ENCODE assay signal across 9 mouse cellular contexts in the genomic region with DNA sequence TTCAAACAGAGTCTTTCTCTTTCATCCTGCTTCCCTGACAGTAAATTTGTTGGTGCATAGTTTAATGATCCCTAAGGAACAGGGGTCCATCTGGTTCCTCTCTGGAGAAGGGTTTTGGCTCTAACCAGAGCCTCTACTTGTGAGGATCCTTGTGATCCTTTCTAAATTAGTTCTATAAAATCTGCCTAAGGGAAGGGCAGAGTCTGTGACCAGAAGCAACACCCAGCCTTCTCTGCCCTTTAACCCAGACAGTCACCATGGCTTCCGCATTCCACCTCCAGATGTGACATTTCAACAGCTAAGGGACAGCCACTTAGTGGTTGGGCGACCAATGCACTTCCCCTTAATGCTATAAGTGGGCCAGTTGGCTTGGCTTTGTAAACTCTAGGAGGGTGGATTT. TPM values are rescaled to one million over a fixed set of nuclear protein-coding genes. Genes with fewer than 3 reads are reported as not detected.
DNase-seq lines count a peak whose midpoint lies in the region; ATAC-seq lines count a peak whose summit lies in the region.
"Had no signal": no experiment of that assay in that cellular context is flagged by ENCODE, and none has a peak within 500 bp of the region (broad histone marks: within the 10 kb centered on the region; RNA-seq: fewer than 3 reads in every experiment).

No protein-coding gene starts in this region.

- no peak overlapping the region for H3K9ac ChIP-seq in heart, embryonic 16.5 days (ENCODE audit: low read length)
- H3K9ac ChIP-seq in midbrain, embryonic 13.5 days (replicated peaks): no peak overlapping the region

- no peak; the same call in 1 of the 2 replicates for ATAC-seq in heart, embryonic 16.5 days (replicated peaks; ENCODE audit: extremely low read depth, insufficient read depth, low FRiP score)
- ATAC-seq in midbrain, embryonic 13.5 days: no peak

- H3K36me3 ChIP-seq in heart, embryonic 16.5 days (ENCODE audit: control insufficient read depth, insufficient read depth): no peaks in the 10 kb centered on the region
- H3K36me3 ChIP-seq in midbrain, embryonic 13.5 days: no peaks in the 10 kb centered on the region

- peak; percentile 61 for DNase-seq in layer of hippocampus, adult 9-11 months
- no peak for DNase-seq in layer of hippocampus, postnatal 10 days (ENCODE audit: low spot score in 2 of 2)
- peak; percentile 46 for DNase-seq in large intestine, adult 2 months (ENCODE audit: low read depth, low spot score)
- DNase-seq in spleen, postnatal 36 days (ENCODE audit: low spot score in 2 of 2): peak; percentile 70 to 78
- DNase-seq in embryo, embryonic 11 days: no peak
- no peak for DNase-seq in retina, postnatal 1 day

- 54% methylated on average over 2 of the region's 2 CpGs for WGBS in heart, embryonic 16.5 days
- 39% methylated on average over 2 of the region's 2 CpGs for WGBS in large intestine, adult 2 months
- 91% methylated on average over 2 of the region's 2 CpGs for WGBS in midbrain, embryonic 13.5 days

- H3K27ac ChIP-seq in heart, embryonic 16.5 days (ENCODE audit: low read length): peak overlapping the region; percentile 83
- no peak overlapping the region for H3K27ac ChIP-seq in midbrain, embryonic 13.5 days

- H3K9me3 ChIP-seq in heart, embryonic 16.5 days (replicated peaks; ENCODE audit: control insufficient read depth, low read length): peaks cover 2% of the 10 kb centered on the region; the same call in 1 of the 2 replicates
- H3K9me3 ChIP-seq in midbrain, embryonic 13.5 days: no peaks in the 10 kb centered on the region

- H3K4me2 ChIP-seq in heart, embryonic 16.5 days (ENCODE audit: low read depth, low read length): no peak overlapping the region
- no peak overlapping the region for H3K4me2 ChIP-seq in midbrain, embryonic 13.5 days (replicated peaks)

- no peak overlapping the region for H3K4me3 ChIP-seq in heart, embryonic 16.5 days (ENCODE audit: low read length)
- no peak overlapping the region for H3K4me3 ChIP-seq in midbrain, embryonic 13.5 days (replicated peaks)

- H3K27me3 ChIP-seq in heart, embryonic 16.5 days (ENCODE audit: control insufficient read depth, insufficient read depth, low read length): peaks cover 58% of the 10 kb centered on the region
- no peaks in the 10 kb centered on the region for H3K27me3 ChIP-seq in midbrain, embryonic 13.5 days
- H3K27me3 ChIP-seq: megakaryocyte, embryonic 14.5 days had no signal

- no peaks in the 10 kb centered on the region for H3K4me1 ChIP-seq in heart, embryonic 16.5 days (ENCODE audit: control insufficient read depth, insufficient read depth, low read length)
- no peaks in the 10 kb centered on the region for H3K4me1 ChIP-seq in midbrain, embryonic 13.5 days (replicated peaks)

RNA-seq across cellular contexts. Expression of gene Nedd9, which starts 20.1 kb away (rescaled TPM):
- total RNA-seq in layer of hippocampus, postnatal 10 days (2021): 10 to 100 TPM; 16.9 to 20.7 TPM
- 19.5 and 22.7 TPM in 2 replicates for polyA plus RNA-seq in heart, embryonic 16.5 days (2015; fragmentation: Nextera tagmentation; extraction: Ambion mirVana)
- 13.7 and 27.0 TPM in 2 replicates for polyA plus RNA-seq in large intestine, adult 2 months (2012; rRNA removed)
- polyA plus RNA-seq in midbrain, embryonic 13.5 days (2015; fragmentation: Nextera tagmentation; extraction: Ambion mirVana): 11.5 and 15.9 TPM in 2 replicates

Comparison
In these comparisons a context has a peak if more than half of its experiments do, and no peak if none do; other contexts are left out.
1. DNase-seq: peak in layer of hippocampus, adult 9-11 months (single experiment), large intestine, adult 2 months (single experiment) and spleen, postnatal 36 days (2 of 2); none in layer of hippocampus, postnatal 10 days (0 of 2), embryo, embryonic 11 days (single experiment) and retina, postnatal 1 day (single experiment).